Mouse (Mus musculus) intestine, embryonic 15.5 days (tissue): ENCODE measurements at regions not wholly inside any gene's neighbourhood (a gene's known extent, or its start where the extent isn't known, plus 50 kb on each side); places are given as distances from the start of the nearest gene placed in this dataset.
A peak's percentile ranks its signal among the peaks of the same experiment; 100 is the strongest.
"Not testable (repeated sequence)": the region's sequence is repeated elsewhere in the genome, so short reads cannot be mapped to it uniquely, and the experiment has no call there.

Experiments used
- ATAC-seq: fragments of 200-750 bp; cut with Nextera tagmentation; 2 replicates; pipeline ENCODE4 v1.8.0; 2017; ENCODE audit warnings: moderate TSS enrichment, moderate library complexity
- H3K27ac ChIP-seq: fragments of 300-500 bp; sonication (generic); 2 replicates; pipeline ENCODE4 v1.5.1; 2015; ENCODE audit warnings: mild to moderate bottlenecking, inconsistent platforms
- H3K27me3 ChIP-seq: fragments of 300-500 bp; sonication (generic); replicated peaks from 2 replicates; pipeline ENCODE4 v1.6.1; 2015; ENCODE audit warnings: inconsistent platforms
- H3K36me3 ChIP-seq: fragments of 300-500 bp; sonication (generic); 2 replicates; pipeline ENCODE4 v1.6.1; 2015; ENCODE audit warnings: inconsistent platforms
- H3K4me1 ChIP-seq: fragments of 300-500 bp; sonication (generic); replicated peaks from 2 replicates; pipeline ENCODE4 v1.6.1; 2015; ENCODE audit warnings: inconsistent platforms
- H3K4me2 ChIP-seq: fragments of 300-500 bp; sonication (generic); replicated peaks from 2 replicates; pipeline ENCODE4 v1.6.1; 2015; ENCODE audit warnings: mild to moderate bottlenecking, inconsistent platforms
- H3K4me3 ChIP-seq: fragments of 300-500 bp; sonication (generic); replicated peaks from 2 replicates; pipeline ENCODE4 v1.5.1; 2015; ENCODE audit warnings: inconsistent platforms
- H3K9ac ChIP-seq: fragments of 300-500 bp; sonication (generic); 2 replicates; pipeline ENCODE4 v1.6.1; 2015; ENCODE audit warnings: inconsistent platforms
- H3K9me3 ChIP-seq: fragments of 300-500 bp; sonication (generic); 2 replicates; pipeline ENCODE4 v1.6.1; 2016; ENCODE audit warnings: inconsistent platforms
- WGBS: fragments of 180-500 bp; shearing (Covaris S2); methylation state at CpG from one replicate; pipeline ENCODE4 v1.1.7; 2015; 5-methylcytosine and 5-hydroxymethylcytosine counted together

- 0 out of 2 replicates have a peak, but pooled peaks cover 3% of the 10 kb centered on the region for H3K4me1 ChIP-seq
- 58% methylated on average over 12 of the region's 12 CpGs for WGBS
- peak overlapping the region; percentile 57 for H3K27ac ChIP-seq
- H3K9ac ChIP-seq = no peak overlapping the region
- no peak overlapping the region for H3K4me3 ChIP-seq
- no peaks in the 10 kb centered on the region for H3K9me3 ChIP-seq
- peak; percentile 27; the same call in 1 of the 2 replicates for ATAC-seq
- no peaks in the 10 kb centered on the region for H3K36me3 ChIP-seq
- no peak overlapping the region for H3K4me2 ChIP-seq
- no peaks in the 10 kb centered on the region for H3K27me3 ChIP-seq
Observed at GRCm38 (mm10) chr10:117454711-117455591, 75.1 kb upstream of the Cpsf6 start.

GRCm38 (mm10) chr10:117454171-117454500 is 74.3 kb upstream of the Cpsf6 start:
- Histone ChIP-seq H3K9ac (no peak overlapping the region), H3K4me3 (no peak overlapping the region), H3K9me3 (no peaks in the 10 kb centered on the region), H3K36me3 (no peaks in the 10 kb centered on the region), H3K4me2 (no peak overlapping the region), H3K27me3 (no peaks in the 10 kb centered on the region), H3K4me1 (0 out of 2 replicates have a peak, but pooled peaks cover 3% of the 10 kb centered on the region), H3K27ac (no peak overlapping the region)
- ATAC-seq = no peak
- 94% methylated on average over 3 of the region's 3 CpGs for WGBS

DNA sequence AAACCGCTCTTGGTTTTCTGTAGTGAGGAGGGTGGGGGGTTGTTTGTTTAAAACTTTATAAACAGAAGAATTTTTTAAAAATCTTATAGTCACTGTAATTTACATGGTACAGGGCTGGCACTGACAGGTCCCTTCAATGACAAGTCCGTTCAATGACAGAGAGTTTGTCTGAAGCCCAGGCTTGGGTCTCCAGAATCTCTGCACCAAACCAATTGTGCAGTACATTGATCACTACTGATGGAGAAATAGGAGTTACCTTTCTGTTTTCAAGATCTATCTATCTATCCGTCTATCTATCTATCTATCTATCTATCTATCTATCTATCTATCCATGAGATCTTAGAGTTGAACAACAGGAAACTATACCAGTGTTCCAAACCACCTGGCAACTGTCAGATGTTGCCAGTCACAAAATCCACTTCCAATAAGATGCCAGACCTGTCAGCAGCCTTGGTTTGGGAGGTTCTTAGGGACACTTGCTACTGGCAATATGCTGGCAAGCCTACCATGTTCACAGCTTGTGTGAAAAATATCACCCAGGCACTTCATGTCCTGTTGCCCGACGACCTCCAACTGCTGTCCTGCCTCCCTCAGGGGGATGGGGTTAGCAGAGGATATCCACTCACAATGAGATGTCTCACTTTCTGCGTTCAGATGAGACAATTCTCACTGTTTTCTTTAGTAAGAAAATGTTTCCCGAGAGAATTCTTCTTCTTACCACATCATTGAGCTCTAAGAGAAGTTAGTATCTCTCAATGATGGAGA is 73.8 kb upstream of the Cpsf6 start:
- Histone ChIP-seq H3K4me1 (0 out of 2 replicates have a peak, but pooled peaks cover 3% of the 10 kb centered on the region), H3K4me2 (no peak overlapping the region), H3K36me3 (no peaks in the 10 kb centered on the region), H3K27me3 (no peaks in the 10 kb centered on the region), H3K27ac (no peak overlapping the region), H3K4me3 (no peak overlapping the region), H3K9ac (no peak overlapping the region), H3K9me3 (no peaks in the 10 kb centered on the region)
- ATAC-seq = no peak
- WGBS = 87% methylated on average over 7 of the region's 7 CpGs

DNA sequence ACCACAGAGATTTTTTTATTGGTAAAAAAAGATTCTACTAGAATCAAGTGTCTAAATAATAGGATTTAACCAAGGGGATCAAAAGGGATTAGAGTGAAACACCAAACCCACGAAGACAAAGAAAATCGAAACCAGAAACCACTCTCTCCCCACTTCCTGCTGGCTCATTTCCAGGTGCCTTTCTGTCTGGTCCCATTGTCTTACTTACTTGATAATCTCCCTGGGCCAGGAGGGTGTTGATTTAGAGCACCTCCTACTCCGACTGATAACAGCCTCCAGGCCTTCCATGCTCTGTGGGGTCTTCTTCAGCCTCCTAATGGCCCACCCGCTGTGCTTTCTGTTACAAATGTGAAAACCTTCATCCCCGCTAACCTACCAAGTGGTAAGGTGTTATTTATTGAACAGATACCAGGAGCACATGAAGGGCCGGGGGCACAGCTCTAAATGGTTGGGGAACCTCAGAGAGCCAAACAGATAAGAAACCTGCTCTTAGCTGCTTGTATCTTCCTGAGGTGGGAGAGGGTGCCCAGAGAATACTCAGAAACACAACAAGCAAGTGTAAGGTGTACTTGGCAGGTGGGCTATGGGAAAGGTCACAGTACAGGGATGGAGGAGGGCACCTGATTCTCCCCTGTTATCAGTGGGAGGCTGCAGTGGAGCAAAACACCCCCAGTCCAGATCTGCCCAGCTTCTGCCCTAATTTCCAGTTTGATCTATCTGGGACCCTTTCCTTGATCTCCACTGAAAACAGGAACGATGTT is 72.6 kb upstream of the Cpsf6 start:
- no peak overlapping the region for H3K4me3 ChIP-seq
- no peaks in the 10 kb centered on the region for H3K36me3 ChIP-seq
- no peaks in the 10 kb centered on the region for H3K9me3 ChIP-seq
- no peak overlapping the region for H3K9ac ChIP-seq
- no peak overlapping the region for H3K4me2 ChIP-seq
- no peak for ATAC-seq
- no peaks in the 10 kb centered on the region for H3K27me3 ChIP-seq
- H3K27ac ChIP-seq = no peak overlapping the region
- H3K4me1 ChIP-seq = 0 out of 2 replicates have a peak, but pooled peaks cover 3% of the 10 kb centered on the region
- 46% methylated on average over 7 of the region's 7 CpGs for WGBS

DNA sequence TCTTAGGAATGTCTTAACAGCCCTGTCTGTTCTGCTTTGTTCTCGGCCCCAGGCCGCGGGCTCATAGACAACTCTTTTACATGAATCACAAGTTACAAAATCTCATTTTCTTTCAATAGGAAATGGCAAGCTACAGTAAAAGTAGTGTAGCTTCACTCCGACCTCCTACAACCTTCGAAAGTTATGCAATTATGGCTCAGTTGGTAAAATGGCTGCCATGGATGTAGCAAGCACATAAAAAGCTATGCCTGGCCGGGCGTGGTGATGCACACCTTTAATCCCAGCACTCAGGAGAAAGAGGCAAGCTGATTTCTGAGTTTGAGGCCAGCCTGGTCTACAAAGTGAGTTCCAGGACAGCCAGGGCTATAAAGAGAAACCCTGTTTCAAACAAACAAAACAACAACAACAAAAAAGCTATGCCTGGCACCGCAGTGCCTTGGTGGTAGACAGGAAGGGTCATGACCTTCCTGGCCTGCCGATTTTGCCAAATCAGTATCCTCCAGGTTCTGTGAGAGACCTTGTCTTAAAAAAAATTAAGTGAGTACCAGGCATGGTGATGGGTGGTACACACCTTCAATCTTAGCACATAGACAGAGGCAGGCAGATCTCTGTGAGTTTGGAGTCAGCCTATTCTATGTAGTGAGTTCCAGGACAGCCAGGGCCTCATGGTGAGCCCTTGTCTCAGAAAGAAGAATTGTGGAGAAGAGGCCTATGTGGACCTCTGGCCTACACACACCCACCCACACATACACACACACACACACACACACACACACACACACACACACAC is 71.8 kb upstream of the Cpsf6 start:
- Histone ChIP-seq H3K4me2 (no peak overlapping the region), H3K9me3 (no peaks in the 10 kb centered on the region), H3K9ac (no peak overlapping the region), H3K4me1 (no peaks in the 10 kb centered on the region), H3K27me3 (no peaks in the 10 kb centered on the region), H3K27ac (no peak overlapping the region), H3K4me3 (no peak overlapping the region), H3K36me3 (no peaks in the 10 kb centered on the region)
- no peak for ATAC-seq
- WGBS = 83% methylated on average over 9 of the region's 9 CpGs

DNA sequence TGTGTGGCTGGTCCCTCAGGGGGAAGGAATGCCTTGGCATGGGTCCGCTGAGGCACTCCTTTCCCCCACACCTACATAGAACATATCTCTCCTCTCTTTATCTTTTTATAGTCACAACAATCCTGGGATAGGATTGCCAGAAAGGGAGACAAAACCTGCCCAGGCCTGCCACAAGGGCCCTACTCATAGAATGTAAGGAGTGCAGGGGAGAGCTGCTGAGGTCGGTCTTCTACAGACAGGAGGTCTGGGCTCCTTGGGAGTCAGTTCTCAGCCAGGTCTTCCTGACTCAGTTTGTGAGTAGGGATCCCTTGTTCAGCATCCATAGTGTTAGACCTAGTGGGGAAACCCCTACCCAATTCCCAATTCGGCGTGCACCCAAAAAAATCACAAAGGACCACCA is 70.8 kb upstream of the Cpsf6 start:
- no peak for ATAC-seq
- Histone ChIP-seq H3K27ac (no peak overlapping the region), H3K9me3 (no peaks in the 10 kb centered on the region)

GRCm38 (mm10) chr10:117450240-117450569 is 70.4 kb upstream of the Cpsf6 start:
- Histone ChIP-seq H3K4me3 (no peak overlapping the region), H3K4me2 (no peak overlapping the region), H3K27me3 (no peaks in the 10 kb centered on the region), H3K9me3 (no peaks in the 10 kb centered on the region), H3K9ac (no peak overlapping the region), H3K4me1 (no peaks in the 10 kb centered on the region), H3K27ac (no peak overlapping the region), H3K36me3 (no peaks in the 10 kb centered on the region)
- WGBS = 83% methylated on average over 1 of the region's 1 CpGs
- no peak for ATAC-seq

More for the DNA sequence above, 70.8 kb upstream of the Cpsf6 start:
- H3K9ac ChIP-seq = no peak overlapping the region
- H3K4me2 ChIP-seq = no peak overlapping the region
- H3K4me1 ChIP-seq = no peaks in the 10 kb centered on the region
- H3K36me3 ChIP-seq = no peaks in the 10 kb centered on the region
- no peaks in the 10 kb centered on the region for H3K27me3 ChIP-seq
- H3K4me3 ChIP-seq = no peak overlapping the region
- WGBS = 85% methylated on average over 4 of the region's 4 CpGs

- H3K4me1 ChIP-seq = no peaks in the 10 kb centered on the region
- no peak overlapping the region for H3K27ac ChIP-seq
- H3K9ac ChIP-seq = no peak overlapping the region
- H3K4me3 ChIP-seq = no peak overlapping the region
- 81% methylated on average over 3 of the region's 3 CpGs for WGBS
- no peak overlapping the region for H3K4me2 ChIP-seq
- no peaks in the 10 kb centered on the region for H3K27me3 ChIP-seq
- ATAC-seq = no peak
- no peaks in the 10 kb centered on the region for H3K9me3 ChIP-seq
- H3K36me3 ChIP-seq = no peaks in the 10 kb centered on the region
Observed at GRCm38 (mm10) chr10:117449416-117450239, 69.8 kb upstream of the Cpsf6 start.

- not testable (repeated sequence) for H3K4me1 ChIP-seq, H3K36me3 ChIP-seq, H3K9me3 ChIP-seq, ATAC-seq, H3K27me3 ChIP-seq, H3K4me2 ChIP-seq, H3K27ac ChIP-seq, H3K4me3 ChIP-seq, H3K9ac ChIP-seq
- 92% methylated on average over 3 of the region's 3 CpGs for WGBS
Observed at GRCm38 (mm10) chr10:117448783-117449182, 69.0 kb upstream of the Cpsf6 start.

- WGBS = 95% methylated on average over 8 of the region's 8 CpGs
- Histone ChIP-seq H3K4me3 (no peak overlapping the region), H3K27ac (no peak overlapping the region), H3K4me1 (no peaks in the 10 kb centered on the region), H3K4me2 (no peak overlapping the region), H3K9me3 (no peaks in the 10 kb centered on the region), H3K27me3 (no peaks in the 10 kb centered on the region), H3K9ac (no peak overlapping the region), H3K36me3 (no peaks in the 10 kb centered on the region)
- no peak for ATAC-seq
Observed at GRCm38 (mm10) chr10:117447626-117448025, 67.8 kb upstream of the Cpsf6 start.

DNA sequence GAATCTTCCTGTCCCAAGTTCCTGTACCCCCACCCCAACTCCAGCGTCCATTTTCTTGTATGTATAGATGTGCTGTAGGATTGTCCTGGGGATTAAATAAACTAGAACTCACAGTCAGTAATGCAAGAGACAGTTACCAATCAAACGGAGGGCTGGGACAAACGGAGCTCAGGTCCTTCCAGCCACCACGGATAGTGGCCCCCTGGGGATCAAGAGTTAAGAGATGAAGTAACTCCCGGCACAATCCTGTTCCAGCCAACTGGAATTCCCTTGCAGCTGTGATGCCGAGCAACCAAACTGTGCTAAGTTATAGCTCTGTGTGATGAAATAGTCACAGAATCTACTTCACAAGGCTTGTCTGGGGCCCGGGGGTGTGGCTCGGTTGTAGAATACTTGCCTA is 67.4 kb upstream of the Cpsf6 start:
- WGBS = 70% methylated on average over 8 of the region's 8 CpGs
- H3K4me3 ChIP-seq = no peak overlapping the region
- no peak for ATAC-seq

More for the DNA sequence above, 67.4 kb upstream of the Cpsf6 start:
- Histone ChIP-seq H3K9ac (no peak overlapping the region), H3K36me3 (no peaks in the 10 kb centered on the region), H3K4me2 (no peak overlapping the region), H3K27ac (no peak overlapping the region), H3K9me3 (no peaks in the 10 kb centered on the region), H3K27me3 (no peaks in the 10 kb centered on the region), H3K4me1 (no peaks in the 10 kb centered on the region)
